Mouse (Mus musculus): ENCODE measurements around the gene Ccdc88a. TPM values are rescaled to one million over a fixed set of nuclear protein-coding genes. Genes with fewer than 3 reads are reported as not detected.
A peak's percentile ranks its signal among the peaks of the same experiment; 100 is the strongest.

Gene Ccdc88a
- total RNA-seq, 1 experiment from 2014 or later, result 53.1 TPM

- no peak for ATAC-seq (replicated peaks in 1 of 2; ENCODE audit: insufficient read depth in 1 of 2, low FRiP score in 2 of 2, low TSS enrichment in 1 of 2, low read depth in 1 of 2, poor library complexity in 2 of 2, severe bottlenecking in 2 of 2)
Observed at GRCm38 (mm10) chr11:29406292-29406691, 32.8 kb downstream of the Ccdc88a start.

DNA sequence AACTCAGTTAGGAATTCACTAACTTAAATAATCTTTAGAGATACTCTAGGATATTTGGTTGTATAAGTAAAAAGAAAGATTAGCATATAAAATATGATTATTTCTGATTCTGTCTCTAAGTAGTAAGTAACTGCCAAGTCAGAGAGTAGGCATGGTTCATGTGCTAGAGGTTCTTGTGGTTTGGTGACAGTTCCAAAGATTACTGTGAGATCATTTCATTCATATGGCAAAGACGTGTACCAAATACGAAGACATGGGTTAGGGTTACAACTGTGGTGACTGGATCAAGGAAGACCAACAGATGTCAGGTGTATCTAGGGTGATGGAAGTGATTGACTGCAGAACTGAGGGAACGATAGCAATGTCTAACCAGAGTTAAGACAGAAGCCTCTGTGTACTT lies 50.0 kb downstream of the Ccdc88a start:
- no peak for ATAC-seq (replicated peaks in 1 of 2; ENCODE audit: insufficient read depth in 1 of 2, low FRiP score in 2 of 2, low TSS enrichment in 1 of 2, low read depth in 1 of 2, poor library complexity in 2 of 2, severe bottlenecking in 2 of 2)

GRCm38 (mm10) chr11:29428774-29429173 lies 55.3 kb downstream of the Ccdc88a start:
- peak; percentile 93 to 97 for ATAC-seq (replicated peaks in 1 of 2; ENCODE audit: insufficient read depth in 1 of 2, low FRiP score in 2 of 2, low TSS enrichment in 1 of 2, low read depth in 1 of 2, poor library complexity in 2 of 2, severe bottlenecking in 2 of 2)

DNA sequence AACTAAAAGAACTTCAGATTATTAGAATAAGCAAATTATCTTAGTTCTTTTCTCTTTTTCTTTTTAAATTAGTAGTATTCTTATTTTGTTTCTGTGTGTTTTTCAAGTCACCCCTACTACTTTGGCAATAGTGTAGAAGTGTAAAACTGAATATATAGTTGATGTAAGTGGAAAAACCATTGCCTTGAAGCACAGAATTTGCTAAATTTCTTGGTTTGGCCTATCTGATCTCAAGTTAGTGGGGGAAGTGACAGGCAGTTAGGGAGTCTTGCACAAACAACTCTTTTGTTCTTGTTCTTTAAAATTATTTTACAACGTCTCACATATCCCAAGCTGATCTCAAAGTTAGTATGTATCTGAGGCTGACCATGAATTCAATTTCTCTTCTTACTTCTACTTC lies 57.6 kb downstream of the Ccdc88a start:
- ATAC-seq (replicated peaks in 1 of 2; ENCODE audit: insufficient read depth in 1 of 2, low FRiP score in 2 of 2, low TSS enrichment in 1 of 2, low read depth in 1 of 2, poor library complexity in 2 of 2, severe bottlenecking in 2 of 2), result no peak

GRCm38 (mm10) chr11:29448741-29449140 lies 75.3 kb downstream of the Ccdc88a start:
- no peak for ATAC-seq (replicated peaks in 1 of 2; ENCODE audit: insufficient read depth in 1 of 2, low FRiP score in 2 of 2, low TSS enrichment in 1 of 2, low read depth in 1 of 2, poor library complexity in 2 of 2, severe bottlenecking in 2 of 2)

GRCm38 (mm10) chr11:29474676-29475075 lies 101.2 kb downstream of the Ccdc88a start:
- no peak for ATAC-seq (replicated peaks in 1 of 2; ENCODE audit: insufficient read depth in 1 of 2, low FRiP score in 2 of 2, low TSS enrichment in 1 of 2, low read depth in 1 of 2, poor library complexity in 2 of 2, severe bottlenecking in 2 of 2)

DNA sequence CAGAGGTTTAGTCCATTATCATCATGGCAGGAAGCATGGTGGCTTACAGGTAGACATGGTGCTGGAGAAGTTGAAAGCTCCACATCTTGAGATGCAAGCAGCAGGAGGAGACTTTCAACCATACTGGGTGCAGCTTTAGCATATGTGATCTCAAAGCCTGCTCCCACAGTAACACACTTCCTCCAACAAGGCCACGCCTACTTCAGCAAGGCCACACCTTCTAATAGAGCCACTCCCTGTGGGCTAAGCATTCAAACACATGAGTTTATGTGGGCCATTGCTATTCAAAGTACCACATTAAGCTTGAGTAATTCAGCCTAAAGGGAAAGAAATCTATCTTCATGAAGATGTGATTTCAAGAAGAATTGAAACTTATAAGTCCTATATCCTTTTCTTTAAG lies 119.7 kb downstream of the Ccdc88a start:
- ATAC-seq (replicated peaks in 1 of 2; ENCODE audit: insufficient read depth in 1 of 2, low FRiP score in 2 of 2, low TSS enrichment in 1 of 2, low read depth in 1 of 2, poor library complexity in 2 of 2, severe bottlenecking in 2 of 2), result no peak

DNA sequence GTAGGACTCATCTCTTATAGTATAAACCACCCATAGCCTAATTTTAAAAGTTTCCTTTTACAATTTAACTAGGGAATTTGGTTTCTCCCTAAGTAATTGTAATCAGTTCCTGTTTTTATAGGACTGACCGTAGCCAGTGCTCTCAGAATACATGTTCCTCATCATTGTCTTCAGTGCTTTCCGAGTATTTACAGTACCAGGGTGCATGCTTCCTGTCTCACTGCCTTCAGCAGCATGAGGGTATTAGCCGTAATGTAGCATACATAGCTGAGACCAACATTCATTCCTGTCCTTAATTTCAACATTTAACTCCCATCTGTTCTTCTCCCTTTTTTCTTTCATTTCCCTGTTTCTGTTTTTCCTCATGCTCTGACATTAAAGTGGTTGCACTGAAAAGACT lies 123.5 kb downstream of the Ccdc88a start:
- no peak for ATAC-seq (replicated peaks in 1 of 2; ENCODE audit: insufficient read depth in 1 of 2, low FRiP score in 2 of 2, low TSS enrichment in 1 of 2, low read depth in 1 of 2, poor library complexity in 2 of 2, severe bottlenecking in 2 of 2)

GRCm38 (mm10) chr11:29503948-29504893 lies 130.8 kb downstream of the Ccdc88a start:
- no peak for ATAC-seq (replicated peaks in 1 of 2; ENCODE audit: insufficient read depth in 1 of 2, low FRiP score in 2 of 2, low TSS enrichment in 1 of 2, low read depth in 1 of 2, poor library complexity in 2 of 2, severe bottlenecking in 2 of 2)

DNA sequence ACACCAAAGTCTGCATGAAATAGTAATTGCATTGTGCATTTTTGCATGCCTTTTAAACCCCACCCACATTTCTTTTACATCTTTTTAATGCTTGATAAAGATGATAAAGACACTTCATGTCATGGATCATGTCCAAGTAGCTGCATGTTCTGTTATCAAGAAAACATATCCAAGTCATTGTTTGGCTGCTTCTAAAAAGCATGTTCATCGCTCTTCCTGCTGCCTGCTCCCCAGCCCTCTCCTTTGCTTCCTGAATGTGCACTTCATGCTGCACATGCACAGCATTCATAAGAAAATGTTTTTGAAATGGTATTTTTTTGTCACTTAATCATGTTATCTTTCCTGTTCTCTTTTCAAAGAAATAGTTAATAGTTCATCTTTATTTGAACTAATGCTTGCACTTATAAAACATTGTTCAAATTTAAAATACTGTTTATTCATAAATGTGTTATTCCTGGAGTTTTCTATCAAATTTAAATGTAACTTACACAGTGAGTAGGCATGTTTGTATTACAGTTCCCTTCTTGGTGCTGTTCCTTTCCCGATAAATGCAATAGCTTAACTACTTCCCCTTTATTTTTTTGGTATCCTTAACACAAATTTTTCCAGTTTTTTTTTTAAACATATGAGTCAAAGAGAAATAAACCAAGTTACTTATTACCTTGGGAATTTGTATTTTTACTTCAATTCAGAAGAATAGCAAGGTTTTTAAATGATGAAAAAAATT lies 131.6 kb downstream of the Ccdc88a start:
- no peak for ATAC-seq (replicated peaks in 1 of 2; ENCODE audit: insufficient read depth in 1 of 2, low FRiP score in 2 of 2, low TSS enrichment in 1 of 2, low read depth in 1 of 2, poor library complexity in 2 of 2, severe bottlenecking in 2 of 2)

DNA sequence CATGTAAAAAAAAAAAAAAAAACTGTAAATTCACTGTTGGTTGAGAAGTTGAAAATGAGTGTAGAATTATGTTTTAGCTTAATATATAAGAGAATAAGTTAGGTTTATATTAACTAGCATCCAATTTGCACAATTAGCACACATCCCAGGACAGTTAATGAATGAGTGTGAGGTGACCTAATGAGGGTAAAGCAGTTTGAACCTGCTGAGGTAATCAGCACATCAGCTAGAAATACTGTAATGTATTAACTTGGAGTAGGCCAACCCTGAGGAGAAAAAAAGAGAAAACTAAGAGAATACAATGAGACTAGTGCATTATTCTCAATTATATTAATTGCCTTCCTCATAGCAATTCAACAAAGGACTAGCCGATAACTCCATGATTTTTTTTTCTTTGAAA lies 136.0 kb downstream of the Ccdc88a start:
- no peak for ATAC-seq (replicated peaks in 1 of 2; ENCODE audit: insufficient read depth in 1 of 2, low FRiP score in 2 of 2, low TSS enrichment in 1 of 2, low read depth in 1 of 2, poor library complexity in 2 of 2, severe bottlenecking in 2 of 2)

- no peak for ATAC-seq (replicated peaks in 1 of 2; ENCODE audit: insufficient read depth in 1 of 2, low FRiP score in 2 of 2, low TSS enrichment in 1 of 2, low read depth in 1 of 2, poor library complexity in 2 of 2, severe bottlenecking in 2 of 2)
Observed at GRCm38 (mm10) chr11:29512818-29513535, 139.5 kb downstream of the Ccdc88a start.

DNA sequence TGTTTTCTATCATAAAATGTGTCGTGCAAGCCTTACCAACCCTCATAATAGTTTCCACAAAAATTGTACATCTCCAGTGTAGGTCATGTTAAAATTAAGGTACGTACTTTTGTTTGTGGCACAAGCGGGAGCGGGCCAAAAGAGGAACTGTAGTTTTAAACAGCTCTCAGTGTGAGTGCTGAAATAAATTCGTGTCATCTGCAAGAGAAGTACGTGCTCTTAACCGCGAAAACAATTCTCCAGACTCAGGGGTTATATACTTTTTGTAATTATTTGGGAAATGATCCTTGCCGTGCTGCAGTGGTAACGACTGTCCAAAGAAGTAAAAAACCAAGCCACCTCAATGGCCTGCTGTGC lies 140.8 kb downstream of the Ccdc88a start:
- ATAC-seq (replicated peaks in 1 of 2; ENCODE audit: insufficient read depth in 1 of 2, low FRiP score in 2 of 2, low TSS enrichment in 1 of 2, low read depth in 1 of 2, poor library complexity in 2 of 2, severe bottlenecking in 2 of 2), result peak; percentile 63

GRCm38 (mm10) chr11:29514682-29515412 lies 141.4 kb downstream of the Ccdc88a start, which contains the start of gene Prorsd1:
Gene Prorsd1 (minus strand): TSS chr11:29515033.
- peak; percentile 99 to 100 for ATAC-seq (replicated peaks in 1 of 2; ENCODE audit: insufficient read depth in 1 of 2, low FRiP score in 2 of 2, low TSS enrichment in 1 of 2, low read depth in 1 of 2, poor library complexity in 2 of 2, severe bottlenecking in 2 of 2)

- peak; percentile 79 to 95 for ATAC-seq (replicated peaks in 1 of 2; ENCODE audit: insufficient read depth in 1 of 2, low FRiP score in 2 of 2, low TSS enrichment in 1 of 2, low read depth in 1 of 2, poor library complexity in 2 of 2, severe bottlenecking in 2 of 2)
Observed at GRCm38 (mm10) chr11:29525988-29526794, 152.7 kb downstream of the Ccdc88a start, which contains the start of gene Mtif2. Gene Mtif2 (plus strand): TSS chr11:29526408.

DNA sequence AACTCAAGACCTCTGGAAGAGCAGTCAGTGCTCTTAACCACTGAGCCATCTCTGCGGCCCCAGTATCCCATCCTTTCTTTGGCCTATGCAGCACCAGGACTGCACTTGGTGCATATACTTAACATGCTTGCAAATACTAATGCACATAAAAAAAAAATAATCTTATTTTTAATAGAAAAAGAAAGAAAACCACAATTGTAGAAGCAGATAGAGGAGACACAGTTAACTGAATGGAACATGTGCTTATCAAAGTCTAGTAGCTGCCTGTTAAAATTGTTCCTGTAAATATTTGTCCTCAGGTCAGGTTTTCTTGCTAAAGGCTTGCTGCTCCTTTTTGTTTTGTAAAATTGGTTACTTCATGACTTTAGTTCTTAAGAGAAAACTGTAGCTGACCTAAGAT lies 164.7 kb downstream of the Ccdc88a start:
- no peak for ATAC-seq (replicated peaks in 1 of 2; ENCODE audit: insufficient read depth in 1 of 2, low FRiP score in 2 of 2, low TSS enrichment in 1 of 2, low read depth in 1 of 2, poor library complexity in 2 of 2, severe bottlenecking in 2 of 2)

Data from hematopoietic stem cell, adult 5-6 weeks (primary cell).